Mouse (Mus musculus): ENCODE results near the gene Tex36.

Tex36 gene

DNA sequence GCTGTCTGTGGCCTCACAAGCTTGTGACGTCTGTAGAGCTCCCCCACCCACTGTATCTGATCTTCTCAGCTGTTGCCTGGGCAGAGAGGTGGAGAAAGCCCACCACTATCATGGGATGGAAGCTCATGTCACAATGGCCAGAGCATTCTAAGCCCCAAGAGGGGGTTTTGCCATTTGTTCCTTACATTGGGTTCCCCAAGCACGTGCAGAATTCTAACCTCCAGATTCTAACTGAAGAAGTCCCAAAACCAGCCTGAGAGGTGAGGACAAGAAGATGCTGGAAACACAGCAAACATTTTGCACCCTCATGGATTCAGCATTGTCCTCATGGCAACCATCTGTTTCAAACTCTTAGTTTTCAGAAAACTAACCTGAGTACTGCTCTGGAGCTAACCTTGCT lies at the start of gene Tex36:
Gene Tex36 (minus strand): TSS at position 101 of the 400 bp plus-strand sequence.
- no peak for DNase-seq (ENCODE audit: low spot score in 2 of 2)

DNA sequence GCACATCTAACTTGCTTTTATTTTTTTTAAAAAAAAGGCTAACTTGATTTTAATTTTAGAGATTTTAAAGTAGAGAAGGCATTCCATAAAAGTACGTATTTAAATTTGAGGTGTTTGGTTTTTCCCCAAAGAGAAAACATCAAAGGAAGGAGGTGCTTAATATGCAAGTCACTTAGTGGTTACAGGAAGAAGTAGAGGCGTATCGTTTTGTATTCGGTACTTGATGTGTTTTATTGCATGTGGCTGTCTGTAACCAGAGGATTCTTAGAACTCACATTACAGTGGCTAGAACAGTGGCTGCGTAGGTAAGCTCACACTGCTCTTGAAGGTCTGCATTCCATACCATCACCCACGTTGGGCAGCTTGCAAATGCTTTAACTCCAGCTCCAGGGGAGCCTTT lies 43.8 kb upstream of the Tex36 start:
- DNase-seq (ENCODE audit: low spot score in 2 of 2), result no peak

DNA sequence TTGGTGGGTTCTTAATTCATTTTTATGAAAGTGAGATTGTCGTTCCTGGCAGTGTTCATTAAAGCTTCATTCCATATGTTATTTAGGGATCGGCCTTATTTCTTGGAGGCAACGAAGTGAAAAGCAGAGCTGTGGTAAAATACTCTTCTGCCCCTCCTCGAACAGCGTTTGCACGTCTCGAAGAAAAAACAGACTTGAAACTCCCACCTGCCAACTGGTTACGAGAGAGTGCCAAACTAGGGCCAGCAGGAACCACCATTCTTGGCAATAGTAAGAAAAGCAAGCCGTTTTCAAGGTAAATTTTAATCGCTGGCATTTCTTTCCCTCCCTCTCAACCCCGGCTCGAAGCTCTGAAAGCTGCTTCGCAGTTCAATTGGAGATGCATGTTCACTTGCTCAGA lies 36.9 kb upstream of the Tex36 start:
- no peak for DNase-seq (ENCODE audit: low spot score in 2 of 2)

DNA sequence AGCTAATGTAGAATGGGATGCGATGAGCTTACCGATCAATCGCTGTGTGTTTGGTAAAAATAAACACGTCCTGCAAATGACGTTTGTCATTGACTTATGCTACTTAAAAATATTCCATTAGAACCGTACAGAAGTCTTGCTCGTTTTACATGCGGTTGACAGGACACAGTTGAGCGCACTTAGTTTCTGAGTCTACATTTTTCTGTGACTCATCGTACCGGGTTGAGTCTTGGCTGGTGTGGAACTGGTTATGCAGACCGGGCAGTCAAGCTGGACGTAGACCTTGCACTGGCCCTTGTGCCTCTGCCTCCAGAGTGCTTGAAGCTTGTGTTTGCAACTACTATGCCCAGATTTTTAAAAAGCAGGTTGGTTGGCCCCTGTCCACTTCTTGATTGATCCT lies 36.3 kb upstream of the Tex36 start:
- DNase-seq (ENCODE audit: low spot score in 2 of 2), result no peak

DNA sequence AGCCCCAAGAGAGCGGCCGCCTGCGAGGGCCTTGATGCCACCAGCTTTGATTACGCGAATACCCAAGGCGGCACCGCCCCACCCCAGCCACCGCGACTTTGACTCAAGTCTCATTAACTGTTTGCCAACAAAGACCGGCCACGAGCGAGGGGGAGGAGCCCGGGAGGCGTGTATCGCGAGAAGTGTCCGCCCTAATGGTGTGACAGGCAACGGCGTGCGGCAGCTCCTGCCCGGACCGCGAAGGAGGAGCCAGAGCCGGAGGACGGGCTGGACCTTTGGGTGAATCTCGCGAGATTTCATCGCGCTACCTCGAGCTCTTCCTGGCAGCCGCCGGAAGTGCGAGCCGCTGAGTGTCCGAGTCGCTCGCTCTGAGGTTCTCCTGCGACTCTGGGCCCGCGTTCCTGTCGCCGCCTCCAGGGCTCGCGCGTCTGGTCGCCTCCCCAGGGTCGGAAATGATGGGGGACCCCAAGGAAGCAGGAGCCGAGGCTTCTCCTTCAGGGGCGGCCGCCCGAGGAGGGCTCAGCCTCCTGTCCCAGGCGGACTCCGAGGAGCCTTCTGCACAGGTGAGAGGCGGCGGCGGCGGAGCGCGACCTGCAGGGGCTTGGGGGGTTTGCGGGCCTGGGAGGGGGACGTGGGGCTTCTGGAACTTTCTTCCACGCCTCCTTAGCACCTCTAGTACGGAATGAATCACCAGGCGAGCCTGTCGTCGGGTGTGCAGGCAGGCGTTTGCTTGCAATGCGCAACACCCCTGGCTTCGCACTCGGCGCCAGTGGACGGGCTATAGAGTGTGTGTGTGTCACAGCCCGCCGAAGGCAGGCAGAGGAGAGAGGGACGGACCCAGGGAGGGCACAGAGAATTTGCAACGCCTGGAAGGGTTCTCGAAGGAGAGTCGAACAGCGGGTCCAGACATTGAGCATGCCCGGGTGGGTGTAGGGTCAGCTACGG lies 35.7 kb upstream of the Tex36 start, which contains the start of gene Edrf1:
Gene Edrf1 (plus strand): TSS at position 183 of the 945 bp plus-strand sequence.
- DNase-seq (ENCODE audit: low spot score in 2 of 2), result peak; percentile 98

- peak; percentile 72 to 90 for DNase-seq (ENCODE audit: low spot score in 2 of 2)
These were observed 34.9 kb upstream of the Tex36 start for GRCm38 (mm10) chr7:133636738-133637352.

- no peak for DNase-seq (ENCODE audit: low spot score in 2 of 2)
These were observed 33.1 kb upstream of the Tex36 start for GRCm38 (mm10) chr7:133634932-133635650.

DNA sequence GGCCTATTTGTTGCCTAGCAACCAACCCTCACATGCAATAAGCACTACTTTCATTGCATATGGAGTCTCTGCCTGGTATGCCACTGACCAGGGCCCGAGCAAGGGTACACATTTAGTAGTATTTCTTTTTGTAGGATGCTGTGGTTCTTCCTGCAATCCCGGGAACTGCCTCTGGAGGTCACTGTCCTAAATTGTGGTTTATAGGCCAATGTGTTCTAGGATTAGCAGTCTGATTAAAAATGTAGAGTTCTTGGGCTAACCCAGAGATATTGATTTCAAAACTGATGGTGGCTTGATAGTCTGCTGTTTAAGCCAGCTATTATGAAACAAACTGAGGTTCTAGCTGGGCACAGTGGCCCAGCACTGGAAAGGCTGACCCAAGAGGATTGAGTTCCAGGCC lies 30.5 kb upstream of the Tex36 start:
- no peak for DNase-seq (ENCODE audit: low spot score in 2 of 2)

DNA sequence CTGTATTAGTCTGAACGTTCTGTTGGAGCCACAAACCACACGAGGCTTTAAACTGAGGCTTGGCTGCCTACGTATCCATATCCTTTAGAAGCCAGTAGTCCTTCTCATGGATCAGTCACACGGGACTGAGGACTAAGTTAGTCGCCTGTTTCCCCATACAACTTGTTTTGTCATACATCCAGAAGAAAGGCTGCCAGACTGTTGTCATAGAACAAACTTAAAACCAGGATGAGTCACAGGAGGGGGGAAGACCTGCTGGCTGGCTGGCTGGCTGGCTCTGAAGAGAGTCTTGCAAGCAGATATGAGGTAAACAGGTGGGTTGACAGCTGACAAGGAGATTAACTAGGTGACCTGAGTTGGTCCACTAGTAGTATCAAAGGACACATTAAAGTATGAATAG lies 28.9 kb upstream of the Tex36 start:
- no peak for DNase-seq (ENCODE audit: low spot score in 2 of 2)

- no peak for DNase-seq (ENCODE audit: low spot score in 2 of 2)
These were observed 25.4 kb upstream of the Tex36 start for GRCm38 (mm10) chr7:133627184-133627936.

GRCm38 (mm10) chr7:133623226-133623625 lies 21.3 kb upstream of the Tex36 start:
- DNase-seq (ENCODE audit: low spot score in 2 of 2), result no peak

DNA sequence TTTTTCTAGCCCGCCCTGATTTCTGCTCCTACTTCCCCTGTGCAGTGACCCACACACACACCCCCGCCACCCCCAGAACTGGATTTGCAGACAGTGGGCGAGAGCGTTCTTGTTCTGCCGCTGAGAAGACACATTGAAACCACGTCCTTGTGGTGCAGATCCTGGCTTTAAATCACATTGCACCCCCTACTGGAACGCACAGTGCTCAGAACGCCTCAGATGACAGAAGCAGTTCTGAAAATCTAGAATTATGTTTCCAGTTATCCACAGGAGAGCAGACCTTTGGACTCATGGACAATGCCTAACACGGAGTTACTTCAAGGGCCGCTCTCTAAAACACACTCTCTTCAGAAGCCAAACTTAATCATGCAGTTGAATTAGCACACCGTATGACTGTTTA lies 18.8 kb upstream of the Tex36 start:
- no peak for DNase-seq (ENCODE audit: low spot score in 2 of 2)

DNA sequence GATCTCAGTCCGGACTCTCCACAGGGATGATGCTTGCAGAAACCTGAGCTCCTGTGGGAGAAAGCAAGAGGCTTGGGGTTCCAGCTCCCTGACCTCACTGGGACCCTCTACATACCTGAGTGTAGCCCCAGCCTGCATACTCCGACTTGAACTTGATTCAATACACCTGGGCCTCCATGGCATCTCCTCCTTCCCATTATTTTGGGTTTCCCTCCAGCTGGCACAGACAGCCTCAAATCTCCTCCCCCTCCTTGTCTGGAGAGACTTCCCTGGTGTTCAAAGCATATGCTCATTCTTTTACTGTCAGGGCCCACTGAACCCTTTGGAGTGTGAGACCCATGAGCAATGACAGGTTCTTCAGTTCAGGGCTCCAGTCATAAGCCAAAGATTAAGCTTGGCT lies 11.0 kb upstream of the Tex36 start:
- no peak for DNase-seq (ENCODE audit: low spot score in 2 of 2)

- no peak for DNase-seq (ENCODE audit: low spot score in 2 of 2)
These were observed 7.6 kb upstream of the Tex36 start for GRCm38 (mm10) chr7:133609585-133609984.

DNA sequence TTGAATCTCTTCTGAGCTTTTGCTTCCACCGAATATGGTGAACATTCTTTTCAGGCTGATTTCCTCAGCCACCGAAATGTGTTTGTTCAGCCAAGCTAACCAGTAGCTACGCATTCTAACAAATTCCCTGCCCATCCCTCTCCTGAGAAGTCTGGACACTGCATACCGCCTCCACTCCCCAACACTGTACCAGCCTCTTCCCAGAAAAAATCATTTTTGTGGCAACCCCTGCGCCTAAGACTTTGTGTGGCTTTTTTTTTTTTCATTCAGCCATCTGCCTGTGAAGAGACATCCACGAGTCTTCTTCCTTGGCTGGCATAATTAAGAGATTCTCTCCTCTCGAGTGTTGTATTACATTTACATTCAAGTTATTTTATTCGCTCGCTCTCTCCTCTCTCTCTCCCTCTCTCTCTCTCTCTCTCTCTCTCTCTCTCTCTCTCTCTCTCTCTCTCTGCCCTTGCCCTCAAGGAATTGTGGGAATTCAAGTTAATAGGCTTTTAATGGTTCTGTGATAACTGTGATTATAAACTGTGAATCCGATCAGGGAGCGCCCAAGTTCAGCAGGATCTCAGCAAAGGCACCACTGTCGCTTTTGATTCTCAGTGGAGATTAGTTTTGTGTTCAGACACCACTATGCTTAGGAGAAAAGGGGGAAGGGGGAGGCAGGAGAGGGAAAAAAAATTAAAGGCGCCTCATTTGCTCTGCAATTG lies 6.8 kb upstream of the Tex36 start:
- DNase-seq (ENCODE audit: low spot score in 2 of 2), result no peak

GRCm38 (mm10) chr7:133607883-133608575 lies 6.1 kb upstream of the Tex36 start:
- DNase-seq (ENCODE audit: low spot score in 2 of 2), result no peak

DNA sequence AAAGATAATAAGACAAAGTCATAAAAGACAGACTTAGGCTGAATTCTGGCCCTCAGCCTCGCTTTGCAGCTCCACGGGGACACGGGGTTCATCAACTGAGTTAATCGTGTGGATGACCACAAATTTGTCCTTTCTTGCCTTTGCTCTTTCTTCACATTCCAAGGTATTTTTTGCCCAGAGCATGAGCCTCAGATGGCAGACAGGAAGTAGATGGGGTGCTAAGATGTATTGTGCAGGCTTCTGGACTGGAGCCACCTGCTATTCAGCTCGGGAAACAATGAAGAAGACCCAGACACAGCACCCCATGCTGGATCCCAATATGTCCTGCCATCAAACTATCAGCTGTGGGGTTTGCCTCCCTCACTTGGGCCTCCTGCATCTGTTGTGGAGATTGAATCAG lies 5.4 kb upstream of the Tex36 start:
- DNase-seq (ENCODE audit: low spot score in 2 of 2), result no peak

- no peak for DNase-seq (ENCODE audit: low spot score in 2 of 2)
These were observed 2.6 kb upstream of the Tex36 start for GRCm38 (mm10) chr7:133604427-133605081.

DNA sequence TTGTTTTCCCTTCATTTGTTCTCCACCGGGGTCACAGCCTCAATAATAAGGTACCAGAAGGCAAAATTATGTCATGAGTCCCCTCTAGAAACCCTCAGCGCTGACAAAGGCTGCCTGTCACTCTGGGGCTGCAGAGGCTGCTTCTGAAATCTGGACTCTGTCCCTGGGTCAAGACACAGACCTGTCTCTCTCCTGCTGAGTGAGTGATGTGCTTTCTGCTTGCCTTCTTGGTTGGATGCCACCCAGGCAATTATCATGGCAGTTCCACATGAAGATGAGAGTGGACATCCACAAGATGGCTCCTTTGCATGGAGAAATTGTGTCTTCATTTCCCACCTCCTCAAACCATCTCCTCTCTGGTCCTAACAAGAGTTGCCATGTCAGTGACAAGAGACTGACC lies 1.2 kb upstream of the Tex36 start:
- DNase-seq (ENCODE audit: low spot score in 2 of 2), result no peak

GRCm38 (mm10) chr7:133600558-133600957 lies 1.4 kb downstream of the Tex36 start:
- no peak for DNase-seq (ENCODE audit: low spot score in 2 of 2)

Measured in urinary bladder, postnatal 4 days (tissue).